Mouse (Mus musculus) left cerebral cortex, adult 2 months (tissue): ENCODE results near the gene Plpp4. TPM values are rescaled to one million over a fixed set of nuclear protein-coding genes. Genes with fewer than 3 reads are reported as not detected.

ENCODE experiments used
- DNase-seq, 2 experiments: peaks; one replicate each; pipeline ENCODE4 v3.0.0; 2021 to 2022; ENCODE audit warnings: low spot score in 2 of 2, mixed read lengths in 1 of 2; ENCODE audit errors: extremely low spot score in 1 of 2
- H3K27ac ChIP-seq: fragments of 200-600 bp; 2 replicates; pipeline ENCODE4 v1.8.1; 2022
- H3K4me3 ChIP-seq: fragments of 200-600 bp; 2 replicates; pipeline ENCODE4 v1.8.1; 2022
- CTCF ChIP-seq: fragments of 200-600 bp; IDR thresholded peaks from 2 replicates; pipeline ENCODE4 v1.8.1; 2022; ENCODE audit warnings: antibody characterized with exemption, mild to moderate bottlenecking, moderate library complexity
- intact Hi-C: fragments of 180-260 bp; cut with DNase I; formaldehyde crosslinking; loops from one replicate; pipeline ENCODE4 v1.15.1; 2025
- total RNA-seq, 2 experiments: library from RNA; stranded (reverse); gene quantifications; 2 replicates each; pipeline ENCODE4 v1.2.3; 2021

Gene Plpp4
- total RNA-seq, 2 experiments from 2014 or later = 9.0 to 10.1 TPM

- Histone ChIP-seq H3K4me3 (no peak overlapping the region), H3K27ac (no peak overlapping the region)
- intact Hi-C loops = no loop called here
- TF ChIP-seq CTCF = peak; percentile 46
- DNase-seq = no peak
Measured at GRCm38 (mm10) chr7:129307042-129307825, 50.4 kb downstream of the Plpp4 start.

GRCm38 (mm10) chr7:129308661-129309060 is 51.8 kb downstream of the Plpp4 start:
- DNase-seq = no peak
- TF ChIP-seq CTCF = no peak
- intact Hi-C loops = no loop called here

GRCm38 (mm10) chr7:129312521-129312920 is 55.7 kb downstream of the Plpp4 start:
- TF ChIP-seq CTCF = no peak

More at GRCm38 (mm10) chr7:129308661-129309060, 51.8 kb downstream of the Plpp4 start:
- no peak overlapping the region for H3K4me3 ChIP-seq
- H3K27ac ChIP-seq = no peak overlapping the region

GRCm38 (mm10) chr7:129313969-129314368 is 57.1 kb downstream of the Plpp4 start:
- intact Hi-C loops = no loop called here
- no peak for TF ChIP-seq CTCF
- no peak for DNase-seq
- no peak overlapping the region for H3K27ac ChIP-seq
- no peak overlapping the region for H3K4me3 ChIP-seq

More at GRCm38 (mm10) chr7:129312521-129312920, 55.7 kb downstream of the Plpp4 start:
- Histone ChIP-seq H3K4me3 (no peak overlapping the region), H3K27ac (no peak overlapping the region)
- intact Hi-C loops = no loop called here
- no peak for DNase-seq

GRCm38 (mm10) chr7:129340096-129340495 is 83.3 kb downstream of the Plpp4 start:
- H3K4me3 ChIP-seq = no peak overlapping the region
- H3K27ac ChIP-seq = no peak overlapping the region
- intact Hi-C loops = no loop called here
- no peak for DNase-seq
- TF ChIP-seq CTCF = no peak

DNA sequence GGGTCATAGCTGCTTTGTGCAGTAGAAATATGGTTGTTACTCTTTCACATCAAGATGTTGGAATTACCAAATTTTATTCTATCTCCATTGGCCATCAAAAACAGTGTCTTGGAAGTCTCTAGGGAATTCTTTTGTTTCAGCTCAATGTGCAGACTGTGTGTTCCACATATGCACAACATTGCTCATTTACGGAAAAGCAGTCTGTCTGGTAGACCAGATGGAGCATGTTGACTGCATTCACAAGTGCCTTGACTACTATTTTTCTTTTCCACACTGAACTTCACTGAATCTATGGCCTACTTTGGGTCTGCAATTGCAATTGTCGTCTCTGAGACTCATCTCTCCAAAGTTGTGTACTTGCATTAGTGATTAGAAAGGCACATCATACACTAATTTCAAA is 98.7 kb downstream of the Plpp4 start:
- Histone ChIP-seq H3K4me3 (no peak overlapping the region), H3K27ac (no peak overlapping the region)
- intact Hi-C loops = no loop called here
- no peak for DNase-seq
- no peak for TF ChIP-seq CTCF

GRCm38 (mm10) chr7:129375306-129375705 is 118.5 kb downstream of the Plpp4 start:
- no peak for DNase-seq
- no peak for TF ChIP-seq CTCF
- no peak overlapping the region for H3K4me3 ChIP-seq
- H3K27ac ChIP-seq = no peak overlapping the region
- intact Hi-C loops = no loop called here

- peak; percentile 23 for TF ChIP-seq CTCF
- Histone ChIP-seq H3K27ac (no peak overlapping the region), H3K4me3 (no peak overlapping the region)
- DNase-seq = no peak
- intact Hi-C loops = loop anchor here (1.0 to 10.0 kb wide), 2 partner anchors 150 to 520 kb away; no protein-coding TSS in a partner anchor
Measured at GRCm38 (mm10) chr7:129385149-129385548, 128.3 kb downstream of the Plpp4 start.

- DNase-seq = no peak
- no peak for TF ChIP-seq CTCF
- Histone ChIP-seq H3K4me3 (no peak overlapping the region), H3K27ac (no peak overlapping the region)
- intact Hi-C loops = no loop called here
Measured at GRCm38 (mm10) chr7:129392835-129393489, 136.1 kb downstream of the Plpp4 start.

DNA sequence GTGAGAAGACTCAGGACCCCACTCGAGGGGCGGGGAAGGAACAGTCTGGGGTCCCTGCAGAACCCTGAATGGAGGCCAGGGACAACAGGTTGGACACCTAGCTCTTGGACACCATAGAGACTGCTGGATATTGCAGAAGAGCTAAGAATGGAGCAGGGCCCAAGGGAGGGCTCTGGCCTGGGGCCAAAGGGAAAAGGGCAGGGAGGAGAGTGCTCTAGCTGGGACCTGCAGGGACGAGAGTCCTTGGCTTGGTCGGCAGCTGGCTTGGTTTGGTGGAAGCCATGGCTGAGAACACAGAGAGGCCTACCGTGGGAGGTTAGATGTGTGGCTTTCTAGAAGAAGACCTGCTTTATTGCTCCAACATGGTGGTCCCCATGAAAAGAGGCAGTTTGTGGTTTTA is 139.7 kb downstream of the Plpp4 start:
- intact Hi-C loops = no loop called here
- TF ChIP-seq CTCF = no peak
- Histone ChIP-seq H3K27ac (no peak overlapping the region), H3K4me3 (no peak overlapping the region)
- no peak for DNase-seq

DNA sequence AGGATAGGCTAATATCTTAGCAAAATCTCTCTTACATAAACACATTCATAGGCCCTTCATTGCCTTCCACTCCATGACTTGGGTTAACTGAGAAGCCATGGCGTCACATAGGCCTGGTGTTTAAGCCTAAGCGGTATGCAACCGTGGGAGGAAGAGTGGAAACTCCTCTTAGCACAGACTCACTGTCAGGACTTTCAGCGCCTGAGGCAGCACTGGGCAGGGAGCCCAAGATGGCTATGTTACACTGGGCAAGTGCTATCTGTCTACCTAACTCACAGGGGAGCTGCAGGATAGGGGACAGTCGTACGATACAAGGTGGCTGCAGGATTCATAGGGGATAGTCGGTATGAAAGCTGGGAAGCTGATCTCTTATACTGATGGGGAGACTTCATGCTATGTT is 142.2 kb downstream of the Plpp4 start:
- intact Hi-C loops = no loop called here
- H3K27ac ChIP-seq = no peak overlapping the region
- TF ChIP-seq CTCF = no peak; the same call in 1 of the 2 replicates
- peak in 1 of 2 experiments; percentile 28 for DNase-seq
- H3K4me3 ChIP-seq = no peak overlapping the region

DNA sequence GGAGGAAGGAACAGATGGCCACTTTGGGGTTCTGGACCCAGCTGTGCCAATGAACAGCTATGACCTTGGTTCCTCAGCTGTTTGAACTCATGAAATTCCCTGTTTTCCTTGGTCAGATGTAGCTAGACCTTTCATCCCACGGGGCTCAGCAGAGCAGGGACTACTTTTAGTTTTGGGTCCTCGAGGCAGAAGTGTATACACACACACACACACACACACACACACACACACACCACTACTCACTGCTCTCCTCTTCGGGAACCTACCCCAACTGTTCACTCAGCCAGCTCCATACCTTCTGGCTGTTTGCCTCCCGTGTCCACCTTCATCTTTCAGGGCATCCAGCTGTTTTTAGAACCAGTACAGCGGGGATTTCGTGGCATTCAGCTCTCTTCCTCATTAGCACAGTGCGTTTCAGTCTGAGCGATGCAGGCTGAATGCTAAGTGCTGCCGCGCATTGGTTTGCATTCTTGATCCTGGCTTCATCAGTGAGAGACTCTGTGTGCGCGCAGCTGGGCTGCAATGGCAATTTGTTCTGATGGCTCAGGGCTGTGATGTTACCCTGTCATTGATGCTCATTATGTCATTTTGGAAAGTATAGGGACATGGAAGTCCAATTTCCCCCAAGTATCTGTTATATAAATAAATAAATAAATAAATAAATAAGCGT is 146.0 kb downstream of the Plpp4 start:
- Histone ChIP-seq H3K27ac (no peak overlapping the region), H3K4me3 (no peak overlapping the region)
- peak; percentile 25 to 39 for DNase-seq
- TF ChIP-seq CTCF = no peak
- intact Hi-C loops = loop anchor here (5.0 kb wide), 1 partner anchor 104 kb away; no protein-coding TSS in a partner anchor
